Mouse (Mus musculus) cerebellum, adult 8-10 months (tissue): ENCODE data around the gene Zfp385c.
A peak's percentile ranks its signal among the peaks of the same experiment; 100 is the strongest.

ENCODE experiments used
- DNase-seq: peaks from one replicate; pipeline ENCODE4 v3.0.0; 2022

Zfp385c gene

GRCm38 (mm10) chr11:100716649-100717048, 24.4 kb upstream of the Zfp385c start:
- DNase-seq: no peak

GRCm38 (mm10) chr11:100714948-100715347, 22.7 kb upstream of the Zfp385c start:
- no peak for DNase-seq

GRCm38 (mm10) chr11:100714534-100714915, 22.3 kb upstream of the Zfp385c start:
- peak; percentile 74 for DNase-seq

- DNase-seq: no peak
These were observed 21.7 kb upstream of the Zfp385c start, which contains the start of gene Hspb9 for GRCm38 (mm10) chr11:100713735-100714533. Gene Hspb9 (plus strand): TSS chr11:100713850.

GRCm38 (mm10) chr11:100713174-100713573, 20.9 kb upstream of the Zfp385c start:
- no peak for DNase-seq

- DNase-seq: peak; percentile 81
These were observed 19.7 kb upstream of the Zfp385c start, which contains the start of gene Kat2a for GRCm38 (mm10) chr11:100711783-100712615. Gene Kat2a (minus strand): TSS chr11:100712465.

- no peak for DNase-seq
These were observed 18.7 kb upstream of the Zfp385c start for GRCm38 (mm10) chr11:100710977-100711376.

- DNase-seq: no peak
These were observed 18.3 kb upstream of the Zfp385c start for GRCm38 (mm10) chr11:100710528-100710927.

- DNase-seq: no peak
These were observed 17.1 kb upstream of the Zfp385c start for GRCm38 (mm10) chr11:100709201-100709810.

GRCm38 (mm10) chr11:100705095-100705747, 13.0 kb upstream of the Zfp385c start:
- DNase-seq: no peak

- no peak for DNase-seq
These were observed 11.7 kb upstream of the Zfp385c start, which contains the start of gene Dhx58 for GRCm38 (mm10) chr11:100703851-100704531. Gene Dhx58 (minus strand): TSS chr11:100704271.

- no peak for DNase-seq
These were observed 11.1 kb upstream of the Zfp385c start for GRCm38 (mm10) chr11:100703366-100703765.

GRCm38 (mm10) chr11:100702906-100703305, 10.7 kb upstream of the Zfp385c start:
- DNase-seq: no peak

- peak; percentile 64 for DNase-seq
These were observed 10.0 kb upstream of the Zfp385c start for GRCm38 (mm10) chr11:100702081-100702851.

- DNase-seq: no peak
These were observed 9.0 kb upstream of the Zfp385c start for GRCm38 (mm10) chr11:100701301-100701700.

GRCm38 (mm10) chr11:100700710-100701109, 8.5 kb upstream of the Zfp385c start:
- DNase-seq: no peak

GRCm38 (mm10) chr11:100697921-100698320, 5.7 kb upstream of the Zfp385c start:
- DNase-seq: no peak

- peak; percentile 74 for DNase-seq
These were observed 2.7 kb upstream of the Zfp385c start for GRCm38 (mm10) chr11:100694926-100695325.

- DNase-seq: no peak
These were observed 899 bp upstream of the Zfp385c start for GRCm38 (mm10) chr11:100693154-100693553.

- no peak for DNase-seq
These were observed 1.9 kb downstream of the Zfp385c start for GRCm38 (mm10) chr11:100690389-100690788.

GRCm38 (mm10) chr11:100688443-100688842, 3.8 kb downstream of the Zfp385c start:
- no peak for DNase-seq
